Mouse (Mus musculus): ENCODE measurements around the gene Olfr317.
"Not testable (repeated sequence)": the region's sequence is repeated elsewhere in the genome, so short reads cannot be mapped to it uniquely, and the experiment has no call there.

GRCm38 (mm10) chr11:58717723-58718122 is 21.3 kb downstream of the Olfr317 start:
- not testable (repeated sequence) for TF ChIP-seq CTCF (IDR thresholded peaks at IDR 0.05; ENCODE audit: insufficient read depth, low read length); POLR2A (IDR thresholded peaks at IDR 0.05; ENCODE audit: borderline replicate concordance, extremely low read depth, low read depth, low read length)

Measured in lung, adult 2 months (tissue).